Mouse (Mus musculus): ENCODE measurements around the gene Mtmr12.

Gene Mtmr12

DNA sequence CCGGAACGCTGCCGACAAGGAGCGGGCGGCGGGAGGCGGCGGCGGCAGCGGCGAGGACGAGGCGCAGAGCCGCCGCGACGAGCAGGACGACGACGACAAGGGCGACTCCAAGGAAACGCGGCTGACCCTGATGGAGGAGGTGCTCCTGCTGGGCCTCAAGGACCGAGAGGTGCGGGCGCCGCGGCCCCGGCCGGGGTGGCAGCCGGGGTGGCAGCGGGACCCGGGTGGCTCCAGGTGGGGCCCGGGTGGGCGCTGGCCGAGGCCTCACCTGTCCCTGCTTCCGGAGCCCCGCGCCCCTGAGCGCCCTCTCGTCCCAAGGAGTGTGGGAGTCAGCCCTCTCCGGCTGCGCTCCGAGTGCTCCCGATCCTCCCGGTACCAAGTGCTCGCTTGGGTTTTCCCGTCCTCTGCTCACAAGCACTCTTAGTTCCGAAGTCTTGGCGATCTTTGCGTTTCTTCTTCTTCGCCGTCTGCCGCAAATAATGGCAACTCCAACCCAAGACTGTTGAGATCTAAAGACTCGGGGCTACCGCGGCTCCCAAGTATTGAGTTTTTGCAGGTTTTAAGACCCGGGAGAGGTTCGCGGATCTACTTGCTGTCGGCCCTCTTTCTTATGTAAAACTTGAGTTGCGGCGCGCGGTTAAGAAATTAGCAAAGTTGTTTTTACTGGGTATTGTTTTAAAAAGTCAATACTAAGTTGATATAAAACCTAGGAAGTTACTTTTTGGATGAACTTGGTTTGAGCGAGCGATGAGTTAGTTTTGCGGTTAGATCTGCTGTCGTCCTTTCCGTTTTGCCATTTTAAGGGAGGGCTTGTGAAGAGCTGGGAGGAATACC lies 117.2 kb downstream of the Mtmr12 start, which contains the start of gene 1810049J17Rik:
Gene 1810049J17Rik, minus strand, starts transcription at position 112 of the 834 bp plus-strand sequence.
- peak; percentile 18 for DNase-seq (ENCODE audit: low spot score)

- DNase-seq (ENCODE audit: low spot score) = no peak
Observed at GRCm38 (mm10) chr15:12322676-12323402, 118.0 kb downstream of the Mtmr12 start.
